Mouse (Mus musculus): ENCODE data around the gene Ttc9b. TPM values are rescaled to one million over a fixed set of nuclear protein-coding genes. Genes with fewer than 3 reads are reported as not detected.

Gene Ttc9b
- polyA plus RNA-seq, 1 experiment from 2014 or later = not detected

- peak; percentile 98 for ATAC-seq
- Histone ChIP-seq H3K27ac (ENCODE audit: low read length) (peak within 1 kb of the TSS; percentile 57; the same call in 1 of the 2 replicates), H3K27me3 (replicated peaks; ENCODE audit: insufficient read depth, low read length) (no peaks in the 10 kb centered on the region), H3K4me1 (ENCODE audit: insufficient read depth, low read depth, low read length) (peaks cover 13% of the 10 kb centered on the region), H3K9ac (replicated peaks; ENCODE audit: low read depth) (peak within 1 kb of the TSS; percentile 60), H3K9me3 (ENCODE audit: low read length) (no peaks in the 10 kb centered on the region), H3K4me3 (ENCODE audit: low read depth, low read length) (peak within 1 kb of the TSS; percentile 93), H3K4me2 (replicated peaks; ENCODE audit: low read depth, low read length) (peak within 1 kb of the TSS; percentile 100), H3K36me3 (ENCODE audit: insufficient read depth, low read length) (no peaks in the 10 kb centered on the region)
- DNase-seq (ENCODE audit: low spot score) = peak; percentile 94
- under 1% methylated on average over 31 of the region's 31 CpGs for WGBS
- TF ChIP-seq CTCF (IDR thresholded peaks at IDR 0.05) (peak; percentile 23), EP300 (IDR thresholded peaks at IDR 0.05) (no peak)
These were observed 21.0 kb downstream of the Ttc9b start, which contains the start of gene Map3k10 for GRCm38 (mm10) chr7:27674522-27675221. Gene Map3k10 (minus strand): TSS chr7:27674598.

GRCm38 (mm10) chr7:27675222-27675612 lies 21.5 kb downstream of the Ttc9b start:
- Histone ChIP-seq H3K4me2 (replicated peaks; ENCODE audit: low read depth, low read length) (no peak overlapping the region; the same call in 1 of the 2 replicates), H3K27me3 (replicated peaks; ENCODE audit: insufficient read depth, low read length) (no peaks in the 10 kb centered on the region), H3K36me3 (ENCODE audit: insufficient read depth, low read length) (no peaks in the 10 kb centered on the region), H3K27ac (ENCODE audit: low read length) (no peak overlapping the region), H3K9ac (replicated peaks; ENCODE audit: low read depth) (no peak overlapping the region), H3K4me1 (ENCODE audit: insufficient read depth, low read depth, low read length) (peaks cover 13% of the 10 kb centered on the region), H3K4me3 (ENCODE audit: low read depth, low read length) (peak overlapping the region; percentile 93; the same call in 1 of the 2 replicates), H3K9me3 (ENCODE audit: low read length) (no peaks in the 10 kb centered on the region)
- TF ChIP-seq CTCF (IDR thresholded peaks at IDR 0.05) (no peak), EP300 (IDR thresholded peaks at IDR 0.05) (no peak)
- ATAC-seq (no peak), DNase-seq (ENCODE audit: low spot score) (no peak)
- WGBS = 38% methylated on average over 14 of the region's 14 CpGs

- H3K4me1 ChIP-seq (ENCODE audit: insufficient read depth, low read depth, low read length) = no peaks in the 10 kb centered on the region
- no peak for TF ChIP-seq EP300 (IDR thresholded peaks at IDR 0.05)
- TF ChIP-seq CTCF (IDR thresholded peaks at IDR 0.05) = no peak
- H3K4me3 ChIP-seq (ENCODE audit: low read depth, low read length) = no peak overlapping the region
- no peaks in the 10 kb centered on the region for H3K27me3 ChIP-seq (replicated peaks; ENCODE audit: insufficient read depth, low read length)
- no peak overlapping the region for H3K4me2 ChIP-seq (replicated peaks; ENCODE audit: low read depth, low read length)
- 17% methylated on average over 2 of the region's 2 CpGs for WGBS
- no peak for ATAC-seq
- no peaks in the 10 kb centered on the region for H3K36me3 ChIP-seq (ENCODE audit: insufficient read depth, low read length)
- no peak overlapping the region for H3K27ac ChIP-seq (ENCODE audit: low read length)
- H3K9me3 ChIP-seq (ENCODE audit: low read length) = no peaks in the 10 kb centered on the region
- no peak overlapping the region for H3K9ac ChIP-seq (replicated peaks; ENCODE audit: low read depth)
- DNase-seq (ENCODE audit: low spot score) = no peak
These were observed 29.5 kb downstream of the Ttc9b start for GRCm38 (mm10) chr7:27683218-27683617.

GRCm38 (mm10) chr7:27685220-27685619 lies 31.5 kb downstream of the Ttc9b start:
- Histone ChIP-seq H3K27me3 (replicated peaks; ENCODE audit: insufficient read depth, low read length) (no peaks in the 10 kb centered on the region), H3K9ac (replicated peaks; ENCODE audit: low read depth) (no peak overlapping the region), H3K4me2 (replicated peaks; ENCODE audit: low read depth, low read length) (no peak overlapping the region), H3K36me3 (ENCODE audit: insufficient read depth, low read length) (no peaks in the 10 kb centered on the region), H3K9me3 (ENCODE audit: low read length) (no peaks in the 10 kb centered on the region), H3K27ac (ENCODE audit: low read length) (no peak overlapping the region), H3K4me3 (ENCODE audit: low read depth, low read length) (no peak overlapping the region), H3K4me1 (ENCODE audit: insufficient read depth, low read depth, low read length) (no peaks in the 10 kb centered on the region; the same call in 1 of the 2 replicates)
- WGBS = 43% methylated on average over 5 of the region's 5 CpGs
- TF ChIP-seq EP300 (IDR thresholded peaks at IDR 0.05) (no peak), CTCF (IDR thresholded peaks at IDR 0.05) (no peak)
- ATAC-seq = no peak
- DNase-seq (ENCODE audit: low spot score) = no peak

GRCm38 (mm10) chr7:27685681-27686080 lies 32.0 kb downstream of the Ttc9b start:
- WGBS = 2% methylated on average over 6 of the region's 6 CpGs
- no peaks in the 10 kb centered on the region for H3K9me3 ChIP-seq (ENCODE audit: low read length)
- no peaks in the 10 kb centered on the region for H3K36me3 ChIP-seq (ENCODE audit: insufficient read depth, low read length)
- H3K4me1 ChIP-seq (ENCODE audit: insufficient read depth, low read depth, low read length) = no peaks in the 10 kb centered on the region; the same call in 1 of the 2 replicates
- DNase-seq (ENCODE audit: low spot score) = peak; percentile 87
- H3K4me3 ChIP-seq (ENCODE audit: low read depth, low read length) = no peak overlapping the region
- H3K4me2 ChIP-seq (replicated peaks; ENCODE audit: low read depth, low read length) = no peak overlapping the region
- H3K27ac ChIP-seq (ENCODE audit: low read length) = no peak overlapping the region
- H3K27me3 ChIP-seq (replicated peaks; ENCODE audit: insufficient read depth, low read length) = no peaks in the 10 kb centered on the region
- no peak for ATAC-seq
- H3K9ac ChIP-seq (replicated peaks; ENCODE audit: low read depth) = no peak overlapping the region
- peak; percentile 83 for TF ChIP-seq CTCF (IDR thresholded peaks at IDR 0.05)
- no peak for TF ChIP-seq EP300 (IDR thresholded peaks at IDR 0.05)

GRCm38 (mm10) chr7:27687043-27687442 lies 33.3 kb downstream of the Ttc9b start:
- H3K4me1 ChIP-seq (ENCODE audit: insufficient read depth, low read depth, low read length) = no peaks in the 10 kb centered on the region; the same call in 1 of the 2 replicates
- no peaks in the 10 kb centered on the region for H3K27me3 ChIP-seq (replicated peaks; ENCODE audit: insufficient read depth, low read length)
- 92% methylated on average over 1 of the region's 1 CpGs for WGBS
- no peaks in the 10 kb centered on the region for H3K9me3 ChIP-seq (ENCODE audit: low read length)
- DNase-seq (ENCODE audit: low spot score) (no peak), ATAC-seq (no peak)
- no peak overlapping the region for H3K9ac ChIP-seq (replicated peaks; ENCODE audit: low read depth)
- no peak overlapping the region for H3K4me3 ChIP-seq (ENCODE audit: low read depth, low read length)
- H3K4me2 ChIP-seq (replicated peaks; ENCODE audit: low read depth, low read length) = no peak overlapping the region
- no peak overlapping the region for H3K27ac ChIP-seq (ENCODE audit: low read length)
- H3K36me3 ChIP-seq (ENCODE audit: insufficient read depth, low read length) = no peaks in the 10 kb centered on the region
- TF ChIP-seq CTCF (IDR thresholded peaks at IDR 0.05) (no peak), EP300 (IDR thresholded peaks at IDR 0.05) (no peak)

All from lung, postnatal 0 days (tissue).